ENCODE assay signal across 20 mouse cellular contexts in genomic region chr3:136805897-136806296, GRCm38 (mm10).
DNase-seq lines count a peak whose midpoint lies in the region; ATAC-seq and TF ChIP-seq lines count a peak whose summit lies in the region.
"Had no signal": no experiment of that assay in that cellular context is flagged by ENCODE, and none has a peak within 500 bp of the region (broad histone marks: within the 10 kb centered on the region; RNA-seq: fewer than 3 reads in every experiment).

No protein-coding gene starts in this region.

- no peaks in the 10 kb centered on the region for H3K27me3 ChIP-seq in lung, embryonic 15.5 days
- no peaks in the 10 kb centered on the region for H3K27me3 ChIP-seq in intestine, embryonic 16.5 days (replicated peaks; ENCODE audit: control insufficient read depth, insufficient read depth, low read length)
- H3K27me3 ChIP-seq in stomach, embryonic 14.5 days (ENCODE audit: control insufficient read depth, insufficient read depth, low read length): no peaks in the 10 kb centered on the region
- no peaks in the 10 kb centered on the region for H3K27me3 ChIP-seq in stomach, postnatal 0 days (ENCODE audit: control insufficient read depth, insufficient read depth, low read length)
- H3K27me3 ChIP-seq: forebrain, embryonic 13.5 days; hindbrain, embryonic 12.5 days; hindbrain, embryonic 15.5 days had no signal

- no peak for DNase-seq in lung, adult 2 months
- peak; percentile 39 for DNase-seq in stomach, postnatal 0 days (ENCODE audit: low spot score)
- DNase-seq in heart, adult 11 months: no peak
- DNase-seq: adrenal gland, adult 8-10 months; adrenal gland, postnatal 25 days; cerebellum, adult 18-20 months; cerebellum, adult 9-10 months; cerebellum, postnatal 14 days; gastrocnemius, postnatal 10 days; gastrocnemius, postnatal 36 days had no signal

- no peak overlapping the region for H3K27ac ChIP-seq in lung, embryonic 15.5 days
- H3K27ac ChIP-seq in intestine, embryonic 16.5 days (ENCODE audit: low read length): no peak overlapping the region
- H3K27ac ChIP-seq in stomach, embryonic 14.5 days (ENCODE audit: low read length): no peak overlapping the region
- H3K27ac ChIP-seq in stomach, postnatal 0 days (replicated peaks): no peak overlapping the region
- H3K27ac ChIP-seq: forebrain, embryonic 10.5 days; forebrain, embryonic 13.5 days; hindbrain, embryonic 12.5 days; hindbrain, embryonic 15.5 days had no signal

- ATAC-seq in lung, embryonic 15.5 days (ENCODE audit: borderline replicate concordance, extremely low read depth, low FRiP score, low TSS enrichment): peak; percentile 82; the same call in 1 of the 2 replicates
- 0 out of 2 replicates have a peak, but pooled peaks have one; percentile 16 for ATAC-seq in intestine, embryonic 16.5 days
- ATAC-seq in stomach, embryonic 14.5 days (ENCODE audit: insufficient number of reproducible peaks, insufficient read depth, low FRiP score, low read depth): peak; percentile 79
- ATAC-seq in stomach, postnatal 0 days (ENCODE audit: low FRiP score, low TSS enrichment): peak; percentile 90
- ATAC-seq: CD4-positive, CD25-positive, alpha-beta regulatory T cell, adult 4 months; forebrain, embryonic 13.5 days; forebrain, embryonic 16.5 days had no signal

- H3K4me3 ChIP-seq in lung, embryonic 15.5 days: no peak overlapping the region
- no peak overlapping the region for H3K4me3 ChIP-seq in lung, adult 2 months (replicated peaks; ENCODE audit: extremely low read depth, low read depth, low read length)
- H3K4me3 ChIP-seq in intestine, embryonic 16.5 days (ENCODE audit: low read length): no peak overlapping the region
- H3K4me3 ChIP-seq in stomach, embryonic 14.5 days (ENCODE audit: low read depth, low read length): no peak overlapping the region
- H3K4me3 ChIP-seq in stomach, postnatal 0 days (ENCODE audit: low read depth, low read length): no peak overlapping the region
- H3K4me3 ChIP-seq: forebrain, embryonic 10.5 days; forebrain, embryonic 13.5 days; hindbrain, embryonic 12.5 days; hindbrain, embryonic 15.5 days had no signal

- H3K9me3 ChIP-seq in lung, embryonic 15.5 days: no peaks in the 10 kb centered on the region
- H3K9me3 ChIP-seq in intestine, embryonic 16.5 days (ENCODE audit: control insufficient read depth, low read length): no peaks in the 10 kb centered on the region
- no peaks in the 10 kb centered on the region; the same call in 1 of the 2 replicates for H3K9me3 ChIP-seq in stomach, embryonic 14.5 days (ENCODE audit: control insufficient read depth, low read depth, low read length)
- H3K9me3 ChIP-seq in stomach, postnatal 0 days (ENCODE audit: control insufficient read depth, low read length): no peaks in the 10 kb centered on the region
- H3K9me3 ChIP-seq: forebrain, embryonic 10.5 days; forebrain, embryonic 13.5 days; hindbrain, embryonic 12.5 days; hindbrain, embryonic 15.5 days had no signal

- H3K36me3 ChIP-seq in lung, embryonic 15.5 days: 0 out of 2 replicates have a peak, but pooled peaks cover 3% of the 10 kb centered on the region
- no peaks in the 10 kb centered on the region for H3K36me3 ChIP-seq in intestine, embryonic 16.5 days (ENCODE audit: control insufficient read depth, insufficient read depth, low read length)
- H3K36me3 ChIP-seq in stomach, embryonic 14.5 days (ENCODE audit: control insufficient read depth, insufficient read depth, low read length): no peaks in the 10 kb centered on the region
- no peaks in the 10 kb centered on the region for H3K36me3 ChIP-seq in stomach, postnatal 0 days (ENCODE audit: control insufficient read depth, insufficient read depth, low read length)
- H3K36me3 ChIP-seq: forebrain, embryonic 10.5 days; hindbrain, embryonic 12.5 days; hindbrain, embryonic 15.5 days had no signal

- H3K4me2 ChIP-seq in lung, embryonic 15.5 days: no peak overlapping the region
- no peak overlapping the region for H3K4me2 ChIP-seq in intestine, embryonic 16.5 days (ENCODE audit: low read depth, low read length)
- H3K4me2 ChIP-seq in stomach, embryonic 14.5 days (replicated peaks; ENCODE audit: low read depth, low read length): no peak overlapping the region
- no peak overlapping the region for H3K4me2 ChIP-seq in stomach, postnatal 0 days (replicated peaks; ENCODE audit: low read depth)
- H3K4me2 ChIP-seq: forebrain, embryonic 13.5 days; heart, embryonic 11.5 days; hindbrain, embryonic 12.5 days; hindbrain, embryonic 15.5 days had no signal

- TF ChIP-seq EP300 in stomach, postnatal 0 days (optimal IDR thresholded peaks at IDR 0.05): no peak

- no peak overlapping the region for H3K9ac ChIP-seq in lung, embryonic 15.5 days
- no peak overlapping the region for H3K9ac ChIP-seq in intestine, embryonic 16.5 days (ENCODE audit: low read depth, low read length)
- H3K9ac ChIP-seq in stomach, embryonic 14.5 days (replicated peaks; ENCODE audit: low read depth, low read length): no peak overlapping the region
- no peak overlapping the region for H3K9ac ChIP-seq in stomach, postnatal 0 days (ENCODE audit: low read length)
- H3K9ac ChIP-seq: forebrain, embryonic 13.5 days; hindbrain, embryonic 12.5 days; hindbrain, embryonic 15.5 days had no signal

- WGBS in lung, embryonic 15.5 days: 56% methylated on average over 4 of the region's 4 CpGs
- 75% methylated on average over 4 of the region's 4 CpGs for WGBS in lung, adult 2 months
- WGBS in intestine, embryonic 16.5 days: 71% methylated on average over 4 of the region's 4 CpGs
- WGBS in stomach, embryonic 14.5 days: 75% methylated on average over 4 of the region's 4 CpGs
- 76% methylated on average over 4 of the region's 4 CpGs for WGBS in stomach, postnatal 0 days

- TF ChIP-seq CTCF in lung, adult 2 months (IDR thresholded peaks at IDR 0.05; ENCODE audit: insufficient read depth, low read length): no peak
- TF ChIP-seq CTCF in stomach, postnatal 0 days (IDR thresholded peaks at IDR 0.05; ENCODE audit: low read depth): no peak

- H3K4me1 ChIP-seq in lung, embryonic 15.5 days: 0 out of 2 replicates have a peak, but pooled peaks cover 5% of the 10 kb centered on the region
- no peaks in the 10 kb centered on the region; the same call in 1 of the 2 replicates for H3K4me1 ChIP-seq in lung, adult 2 months (ENCODE audit: control insufficient read depth, insufficient read depth, low read length)
- H3K4me1 ChIP-seq in intestine, embryonic 16.5 days (ENCODE audit: control insufficient read depth, insufficient read depth, low read length): no peaks in the 10 kb centered on the region
- no peaks in the 10 kb centered on the region for H3K4me1 ChIP-seq in stomach, embryonic 14.5 days (ENCODE audit: control insufficient read depth, insufficient read depth, low read length)
- H3K4me1 ChIP-seq in stomach, postnatal 0 days (replicated peaks; ENCODE audit: control insufficient read depth, insufficient read depth): no peaks in the 10 kb centered on the region
- H3K4me1 ChIP-seq: forebrain, embryonic 13.5 days; hindbrain, embryonic 12.5 days; hindbrain, embryonic 15.5 days had no signal

- TF ChIP-seq POLR2A in lung, adult 2 months (IDR thresholded peaks at IDR 0.05; ENCODE audit: borderline replicate concordance, extremely low read depth, low read depth, low read length): no peak

Comparison
In these comparisons a context has a peak if more than half of its experiments do, and no peak if none do; other contexts are left out.
1. ATAC-seq: peak in every context shown above with its lines; median percentile 90 in stomach, postnatal 0 days; 82 in lung, embryonic 15.5 days; 79 in stomach, embryonic 14.5 days; 16 in intestine, embryonic 16.5 days.